22 mouse cellular contexts compared by ENCODE assay signal in genomic region chr9:83778317-83778960, GRCm38 (mm10). TPM values are rescaled to one million over a fixed set of nuclear protein-coding genes. Genes with fewer than 3 reads are reported as not detected.
DNase-seq lines count a peak whose midpoint lies in the region; ATAC-seq and TF ChIP-seq lines count a peak whose summit lies in the region.
"Had no signal": no experiment of that assay in that cellular context is flagged by ENCODE, and none has a peak within 500 bp of the region (broad histone marks: within the 10 kb centered on the region; RNA-seq: fewer than 3 reads in every experiment).

No protein-coding gene starts in this region.

- no peak overlapping the region for H3K4me3 ChIP-seq in kidney, embryonic 15.5 days (replicated peaks)
- no peak overlapping the region for H3K4me3 ChIP-seq in kidney, postnatal 0 days (replicated peaks; ENCODE audit: low read depth, low read length)
- no peak overlapping the region for H3K4me3 ChIP-seq in lung, postnatal 0 days (ENCODE audit: low read depth, low read length)
- H3K4me3 ChIP-seq: embryonic facial prominence, embryonic 13.5 days; embryonic facial prominence, embryonic 15.5 days; erythroblast, embryonic 14.5 days; forebrain, embryonic 10.5 days; forebrain, embryonic 12.5 days had no signal

- H3K27me3 ChIP-seq in kidney, embryonic 15.5 days, result no peaks in the 10 kb centered on the region
- H3K27me3 ChIP-seq in kidney, postnatal 0 days (ENCODE audit: insufficient read depth, low read length), result no peaks in the 10 kb centered on the region
- H3K27me3 ChIP-seq in lung, postnatal 0 days (replicated peaks; ENCODE audit: insufficient read depth, low read length), result no peaks in the 10 kb centered on the region
- H3K27me3 ChIP-seq: embryonic facial prominence, embryonic 13.5 days; embryonic facial prominence, embryonic 15.5 days; forebrain, embryonic 12.5 days had no signal

- H3K9me3 ChIP-seq in kidney, embryonic 15.5 days (replicated peaks), result no peaks in the 10 kb centered on the region
- H3K9me3 ChIP-seq in kidney, postnatal 0 days (replicated peaks; ENCODE audit: low read length), result no peaks in the 10 kb centered on the region
- no peaks in the 10 kb centered on the region for H3K9me3 ChIP-seq in lung, postnatal 0 days (ENCODE audit: low read length)
- H3K9me3 ChIP-seq: embryonic facial prominence, embryonic 13.5 days; embryonic facial prominence, embryonic 15.5 days; forebrain, embryonic 10.5 days; forebrain, embryonic 12.5 days had no signal

- 31% methylated on average over 9 of the region's 9 CpGs for WGBS in kidney, embryonic 15.5 days
- WGBS in kidney, postnatal 0 days, result 27% methylated on average over 9 of the region's 9 CpGs
- 74% methylated on average over 9 of the region's 9 CpGs for WGBS in lung, postnatal 0 days

- H3K36me3 ChIP-seq in kidney, embryonic 15.5 days, result no peaks in the 10 kb centered on the region
- no peaks in the 10 kb centered on the region for H3K36me3 ChIP-seq in kidney, postnatal 0 days (ENCODE audit: insufficient read depth, low read length)
- no peaks in the 10 kb centered on the region for H3K36me3 ChIP-seq in lung, postnatal 0 days (ENCODE audit: insufficient read depth, low read length)
- H3K36me3 ChIP-seq: embryonic facial prominence, embryonic 15.5 days had no signal

- DNase-seq in kidney, adult 9 months, result no peak
- DNase-seq in kidney, postnatal 0 days (ENCODE audit: low spot score), result peak; percentile 87
- DNase-seq in kidney, adult 18-20 months, result no peak
- DNase-seq in lung, postnatal 0 days (ENCODE audit: low spot score), result peak; percentile 13
- no peak for DNase-seq in lung, postnatal 25 days (ENCODE audit: low spot score)
- DNase-seq: adrenal gland, adult 2 months; adrenal gland, postnatal 10 days; adrenal gland, postnatal 25 days; cerebellum, adult 11 months; cerebellum, adult 18-20 months; cerebellum, adult 8-10 months; cerebellum, adult 9-11 months; cerebellum, postnatal 14 days; cerebellum, postnatal 36 days; embryo, embryonic 11 days had no signal

- no peak overlapping the region for H3K9ac ChIP-seq in kidney, embryonic 15.5 days
- no peak overlapping the region for H3K9ac ChIP-seq in kidney, postnatal 0 days (ENCODE audit: low read depth, low read length)
- H3K9ac ChIP-seq in lung, postnatal 0 days (replicated peaks; ENCODE audit: low read depth), result no peak overlapping the region
- H3K9ac ChIP-seq: embryonic facial prominence, embryonic 13.5 days; embryonic facial prominence, embryonic 15.5 days; forebrain, embryonic 12.5 days had no signal

- H3K27ac ChIP-seq in kidney, embryonic 15.5 days, result no peak overlapping the region
- no peak overlapping the region for H3K27ac ChIP-seq in kidney, postnatal 0 days
- no peak overlapping the region for H3K27ac ChIP-seq in lung, postnatal 0 days (ENCODE audit: low read length)
- H3K27ac ChIP-seq: embryonic facial prominence, embryonic 13.5 days; embryonic facial prominence, embryonic 15.5 days; forebrain, embryonic 10.5 days; forebrain, embryonic 12.5 days had no signal

- H3K4me1 ChIP-seq in kidney, embryonic 15.5 days, result 0 out of 2 replicates have a peak, but pooled peaks cover 4% of the 10 kb centered on the region
- no peaks in the 10 kb centered on the region for H3K4me1 ChIP-seq in kidney, postnatal 0 days (replicated peaks; ENCODE audit: insufficient read depth, low read length)
- H3K4me1 ChIP-seq in lung, postnatal 0 days (ENCODE audit: insufficient read depth, low read depth, low read length), result no peaks in the 10 kb centered on the region
- H3K4me1 ChIP-seq: embryonic facial prominence, embryonic 15.5 days; forebrain, embryonic 10.5 days; forebrain, embryonic 12.5 days had no signal

- no peak overlapping the region for H3K4me2 ChIP-seq in kidney, embryonic 15.5 days
- 0 out of 2 replicates have a peak overlapping the region, but pooled peaks have one; percentile 21 for H3K4me2 ChIP-seq in kidney, postnatal 0 days (ENCODE audit: low read length)
- H3K4me2 ChIP-seq in lung, postnatal 0 days (replicated peaks; ENCODE audit: low read depth, low read length), result no peak overlapping the region
- H3K4me2 ChIP-seq: embryonic facial prominence, embryonic 13.5 days; embryonic facial prominence, embryonic 15.5 days; forebrain, embryonic 12.5 days had no signal

- ATAC-seq in kidney, embryonic 15.5 days (replicated peaks; ENCODE audit: low FRiP score), result peak; percentile 69
- no peak for ATAC-seq in kidney, postnatal 0 days (replicated peaks; ENCODE audit: low FRiP score, low read depth)
- ATAC-seq in lung, postnatal 0 days, result no peak; the same call in 1 of the 2 replicates
- ATAC-seq: forebrain, embryonic 14.5 days had no signal

- no peak for TF ChIP-seq CTCF in kidney, postnatal 0 days (IDR thresholded peaks at IDR 0.05; ENCODE audit: low read depth)
- TF ChIP-seq CTCF in lung, postnatal 0 days (IDR thresholded peaks at IDR 0.05), result no peak

- no peak for TF ChIP-seq EP300 in lung, postnatal 0 days (IDR thresholded peaks at IDR 0.05)

RNA-seq across cellular contexts. Expression of gene Elovl4, which starts 27.6 kb away (rescaled TPM):
- polyA plus RNA-seq in kidney, embryonic 15.5 days (2015; fragmentation: Nextera tagmentation; extraction: Ambion mirVana), result 8.6 and 9.8 TPM in 2 replicates
- polyA plus RNA-seq in kidney, postnatal 0 days (2015; fragmentation: Nextera tagmentation; extraction: Ambion mirVana), result 5.5 TPM in 2 replicates
- 0.62 and 0.68 TPM in 2 replicates for polyA plus RNA-seq in lung, postnatal 0 days (2015; fragmentation: Nextera tagmentation; extraction: Ambion mirVana)
- polyA plus RNA-seq: erythroblast, embryonic 14.5 days had no signal

RNA-seq across cellular contexts. Expression of gene Ttk, which starts 56.0 kb away (rescaled TPM):
- polyA plus RNA-seq in kidney, embryonic 15.5 days (2015; fragmentation: Nextera tagmentation; extraction: Ambion mirVana), result 36.5 and 36.8 TPM in 2 replicates
- 11.5 and 14.8 TPM in 2 replicates for polyA plus RNA-seq in kidney, postnatal 0 days (2015; fragmentation: Nextera tagmentation; extraction: Ambion mirVana)
- 1.4 and 1.8 TPM in 2 replicates for polyA plus RNA-seq in lung, postnatal 0 days (2015; fragmentation: Nextera tagmentation; extraction: Ambion mirVana)

Comparison
In these comparisons a context has a peak if more than half of its experiments do, and no peak if none do; other contexts are left out.
1. DNase-seq: peak in kidney, postnatal 0 days (single experiment) and lung, postnatal 0 days (single experiment); none in kidney, adult 9 months (single experiment), kidney, adult 18-20 months (single experiment) and lung, postnatal 25 days (single experiment).